Mouse (Mus musculus): ENCODE data around the gene Arhgef25.

DNA sequence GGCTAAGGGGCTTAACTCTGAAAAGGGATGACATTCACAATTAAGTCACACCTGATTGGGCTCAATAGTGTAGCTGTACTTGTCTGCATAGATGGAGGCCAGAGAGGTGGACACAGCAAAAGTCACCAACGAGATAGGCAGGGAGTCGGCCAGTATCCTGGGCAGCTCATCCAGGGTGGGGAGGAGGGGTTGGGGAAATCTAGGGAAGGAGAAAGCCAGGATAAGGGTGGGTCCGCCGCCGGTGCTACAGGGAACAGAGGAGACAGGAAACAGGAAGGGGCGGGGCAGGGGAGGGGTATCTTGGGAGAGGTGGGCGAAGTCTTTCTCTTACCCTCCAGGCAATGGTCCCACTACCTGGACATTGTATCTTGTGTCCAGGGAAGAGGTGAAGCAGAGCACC lies 13.1 kb downstream of the Arhgef25 start:
- no peak for TF ChIP-seq POLR2A (IDR thresholded peaks at IDR 0.05; ENCODE audit: insufficient read depth, low read depth, low read length)
- no peak for TF ChIP-seq CTCF (IDR thresholded peaks at IDR 0.05; ENCODE audit: insufficient read depth, low read depth, low read length)

All from olfactory bulb, adult 2 months (tissue).